Mouse (Mus musculus): ENCODE data around the gene Gm12248. TPM values are rescaled to one million over a fixed set of nuclear protein-coding genes. Genes with fewer than 3 reads are reported as not detected.
"Not testable (repeated sequence)": the region's sequence is repeated elsewhere in the genome, so short reads cannot be mapped to it uniquely, and the experiment has no call there.

The Gm12248 gene
- polyA plus RNA-seq, 1 experiment from 2014 or later: not detected

- H3K4me3 ChIP-seq (ENCODE audit: low read depth, low read length); H3K4me1 ChIP-seq (replicated peaks; ENCODE audit: control insufficient read depth, insufficient read depth, low read length); H3K27ac ChIP-seq (ENCODE audit: low read depth, low read length); H3K9ac ChIP-seq (ENCODE audit: low read length); DNase-seq (ENCODE audit: low spot score); H3K4me2 ChIP-seq (ENCODE audit: low read depth, low read length, severe bottlenecking); H3K27me3 ChIP-seq (ENCODE audit: control insufficient read depth, insufficient read depth, low read length); ATAC-seq (replicated peaks; ENCODE audit: low FRiP score); H3K36me3 ChIP-seq (ENCODE audit: control insufficient read depth, insufficient read depth, low read length); H3K9me3 ChIP-seq (ENCODE audit: control insufficient read depth, low read length): not testable (repeated sequence)
- WGBS: 59% methylated on average over 5 of the region's 5 CpGs
Measured at GRCm38 (mm10) chr11:58098366-58098720, 5.4 kb upstream of the Gm12248 start.

GRCm38 (mm10) chr11:58097621-58098365 is 4.9 kb upstream of the Gm12248 start:
- ATAC-seq (replicated peaks; ENCODE audit: low FRiP score) (0 out of 2 replicates have a peak, but pooled peaks have one; percentile 21), DNase-seq (ENCODE audit: low spot score) (peak; percentile 60)
- WGBS: 2% methylated on average over 30 of the region's 38 CpGs
- Histone ChIP-seq H3K27me3 (ENCODE audit: control insufficient read depth, insufficient read depth, low read length) (peaks cover 4% of the 10 kb centered on the region; the same call in 1 of the 2 replicates), H3K4me1 (replicated peaks; ENCODE audit: control insufficient read depth, insufficient read depth, low read length) (peaks cover 2% of the 10 kb centered on the region; the same call in 1 of the 2 replicates), H3K27ac (ENCODE audit: low read depth, low read length) (no peak overlapping the region), H3K9ac (ENCODE audit: low read length) (peak overlapping the region; percentile 27), H3K4me3 (ENCODE audit: low read depth, low read length) (peak overlapping the region; percentile 34), H3K4me2 (ENCODE audit: low read depth, low read length, severe bottlenecking) (peak overlapping the region; percentile 63), H3K36me3 (ENCODE audit: control insufficient read depth, insufficient read depth, low read length) (no peaks in the 10 kb centered on the region), H3K9me3 (ENCODE audit: control insufficient read depth, low read length) (no peaks in the 10 kb centered on the region)

- Histone ChIP-seq H3K4me1 (replicated peaks; ENCODE audit: control insufficient read depth, insufficient read depth, low read length) (peaks cover 2% of the 10 kb centered on the region; the same call in 1 of the 2 replicates), H3K9ac (ENCODE audit: low read length) (no peak overlapping the region; the same call in 1 of the 2 replicates), H3K4me2 (ENCODE audit: low read depth, low read length, severe bottlenecking) (peak overlapping the region; percentile 63; the same call in 1 of the 2 replicates), H3K27ac (ENCODE audit: low read depth, low read length) (no peak overlapping the region), H3K4me3 (ENCODE audit: low read depth, low read length) (peak overlapping the region; percentile 34; the same call in 1 of the 2 replicates), H3K27me3 (ENCODE audit: control insufficient read depth, insufficient read depth, low read length) (peaks cover 4% of the 10 kb centered on the region; the same call in 1 of the 2 replicates), H3K36me3 (ENCODE audit: control insufficient read depth, insufficient read depth, low read length) (no peaks in the 10 kb centered on the region), H3K9me3 (ENCODE audit: control insufficient read depth, low read length) (no peaks in the 10 kb centered on the region)
- ATAC-seq (replicated peaks; ENCODE audit: low FRiP score): no peak
- WGBS: 51% methylated on average over 20 of the region's 20 CpGs
- DNase-seq (ENCODE audit: low spot score): no peak
Measured at GRCm38 (mm10) chr11:58096821-58097620, 4.1 kb upstream of the Gm12248 start.

- Histone ChIP-seq H3K9ac (ENCODE audit: low read length) (no peak overlapping the region), H3K36me3 (ENCODE audit: control insufficient read depth, insufficient read depth, low read length) (no peaks in the 10 kb centered on the region), H3K4me3 (ENCODE audit: low read depth, low read length) (no peak overlapping the region), H3K27me3 (ENCODE audit: control insufficient read depth, insufficient read depth, low read length) (peaks cover 4% of the 10 kb centered on the region; the same call in 1 of the 2 replicates), H3K9me3 (ENCODE audit: control insufficient read depth, low read length) (no peaks in the 10 kb centered on the region), H3K27ac (ENCODE audit: low read depth, low read length) (no peak overlapping the region), H3K4me2 (ENCODE audit: low read depth, low read length, severe bottlenecking) (no peak overlapping the region), H3K4me1 (replicated peaks; ENCODE audit: control insufficient read depth, insufficient read depth, low read length) (peaks cover 2% of the 10 kb centered on the region; the same call in 1 of the 2 replicates)
- no peak for DNase-seq (ENCODE audit: low spot score)
- WGBS: 93% methylated on average over 5 of the region's 5 CpGs
- ATAC-seq (replicated peaks; ENCODE audit: low FRiP score): no peak
Measured at GRCm38 (mm10) chr11:58096160-58096559, 3.2 kb upstream of the Gm12248 start.

GRCm38 (mm10) chr11:58095561-58095960 is 2.6 kb upstream of the Gm12248 start:
- Histone ChIP-seq H3K27ac (ENCODE audit: low read depth, low read length) (no peak overlapping the region), H3K9ac (ENCODE audit: low read length) (no peak overlapping the region), H3K4me2 (ENCODE audit: low read depth, low read length, severe bottlenecking) (no peak overlapping the region), H3K9me3 (ENCODE audit: control insufficient read depth, low read length) (no peaks in the 10 kb centered on the region), H3K27me3 (ENCODE audit: control insufficient read depth, insufficient read depth, low read length) (peaks cover 4% of the 10 kb centered on the region; the same call in 1 of the 2 replicates), H3K36me3 (ENCODE audit: control insufficient read depth, insufficient read depth, low read length) (no peaks in the 10 kb centered on the region), H3K4me3 (ENCODE audit: low read depth, low read length) (no peak overlapping the region), H3K4me1 (replicated peaks; ENCODE audit: control insufficient read depth, insufficient read depth, low read length) (peaks cover 2% of the 10 kb centered on the region; the same call in 1 of the 2 replicates)
- DNase-seq (ENCODE audit: low spot score) (no peak), ATAC-seq (replicated peaks; ENCODE audit: low FRiP score) (no peak)
- WGBS: 95% methylated on average over 1 of the region's 1 CpGs

- no peak overlapping the region for H3K9ac ChIP-seq (ENCODE audit: low read length)
- DNase-seq (ENCODE audit: low spot score) (no peak), ATAC-seq (replicated peaks; ENCODE audit: low FRiP score) (no peak)
- 51% methylated on average over 4 of the region's 4 CpGs for WGBS
- no peak overlapping the region for H3K27ac ChIP-seq (ENCODE audit: low read depth, low read length)
- peaks cover 4% of the 10 kb centered on the region; the same call in 1 of the 2 replicates for H3K27me3 ChIP-seq (ENCODE audit: control insufficient read depth, insufficient read depth, low read length)
- H3K4me2 ChIP-seq (ENCODE audit: low read depth, low read length, severe bottlenecking): no peak overlapping the region
- H3K9me3 ChIP-seq (ENCODE audit: control insufficient read depth, low read length): no peaks in the 10 kb centered on the region
- H3K4me3 ChIP-seq (ENCODE audit: low read depth, low read length): no peak overlapping the region
- peaks cover 2% of the 10 kb centered on the region; the same call in 1 of the 2 replicates for H3K4me1 ChIP-seq (replicated peaks; ENCODE audit: control insufficient read depth, insufficient read depth, low read length)
- H3K36me3 ChIP-seq (ENCODE audit: control insufficient read depth, insufficient read depth, low read length): no peaks in the 10 kb centered on the region
Measured at GRCm38 (mm10) chr11:58094766-58095165, 1.8 kb upstream of the Gm12248 start.

GRCm38 (mm10) chr11:58092541-58092940 is 393 bp downstream of the Gm12248 start:
- whole genome bisulfite sequencing: 64% methylated on average over 4 of the region's 4 CpGs
- Histone ChIP-seq H3K4me1 (replicated peaks; ENCODE audit: control insufficient read depth, insufficient read depth, low read length) (no peaks in the 10 kb centered on the region; the same call in 1 of the 2 replicates), H3K36me3 (ENCODE audit: control insufficient read depth, insufficient read depth, low read length) (no peaks in the 10 kb centered on the region), H3K4me2 (ENCODE audit: low read depth, low read length, severe bottlenecking) (no peak overlapping the region), H3K27me3 (ENCODE audit: control insufficient read depth, insufficient read depth, low read length) (peaks cover 4% of the 10 kb centered on the region; the same call in 1 of the 2 replicates), H3K9me3 (ENCODE audit: control insufficient read depth, low read length) (no peaks in the 10 kb centered on the region), H3K9ac (ENCODE audit: low read length) (no peak overlapping the region), H3K4me3 (ENCODE audit: low read depth, low read length) (no peak overlapping the region), H3K27ac (ENCODE audit: low read depth, low read length) (no peak overlapping the region)
- ATAC-seq (replicated peaks; ENCODE audit: low FRiP score) (no peak), DNase-seq (ENCODE audit: low spot score) (no peak)

GRCm38 (mm10) chr11:58081716-58082115 is 11.2 kb downstream of the Gm12248 start:
- H3K4me1 ChIP-seq (replicated peaks; ENCODE audit: control insufficient read depth, insufficient read depth, low read length): no peaks in the 10 kb centered on the region
- H3K36me3 ChIP-seq (ENCODE audit: control insufficient read depth, insufficient read depth, low read length): no peaks in the 10 kb centered on the region
- ATAC-seq (replicated peaks; ENCODE audit: low FRiP score) (no peak), DNase-seq (ENCODE audit: low spot score) (no peak)
- H3K9ac ChIP-seq (ENCODE audit: low read length): no peak overlapping the region
- H3K27ac ChIP-seq (ENCODE audit: low read depth, low read length): no peak overlapping the region
- no peak overlapping the region for H3K4me2 ChIP-seq (ENCODE audit: low read depth, low read length, severe bottlenecking)
- H3K27me3 ChIP-seq (ENCODE audit: control insufficient read depth, insufficient read depth, low read length): no peaks in the 10 kb centered on the region
- no peaks in the 10 kb centered on the region; the same call in 1 of the 2 replicates for H3K9me3 ChIP-seq (ENCODE audit: control insufficient read depth, low read length)
- WGBS: 87% methylated on average over 6 of the region's 6 CpGs
- no peak overlapping the region for H3K4me3 ChIP-seq (ENCODE audit: low read depth, low read length)
